Mouse (Mus musculus) stomach, postnatal 0 days (tissue): Measurements from ENCODE around the gene Slc6a6.

Experiments used
- CTCF ChIP-seq: IDR thresholded peaks from 2 replicates; pipeline ENCODE4 v1.5.1; 2016; ENCODE audit warnings: antibody characterized with exemption, low read depth, mild to moderate bottlenecking, moderate library complexity
- EP300 ChIP-seq: optimal IDR thresholded peaks from 2 replicates; pipeline ENCODE3; 2016; ENCODE audit warnings: antibody characterized with exemption

- TF ChIP-seq CTCF (no peak), EP300 (no peak)
Observed at GRCm38 (mm10) chr6:91719865-91720533, 36.1 kb downstream of the Slc6a6 start.
